Mouse (Mus musculus) brain, adult 10 weeks (tissue): ENCODE data around the gene Tcstv3. TPM values are rescaled to one million over a fixed set of nuclear protein-coding genes. Genes with fewer than 3 reads are reported as not detected.

Experiments
- polyA plus RNA-seq: library from polyadenylated mRNA; stranded (reverse); fragments of 350-450 nt; fragmentation: Illumina TruSeq; extraction: RNeasy Lipid Tissue Mini Kit (QIAGEN cat#74804); gene quantifications from one replicate; pipeline ENCODE4 v1.2.3, GENCODE M21; 2015; ENCODE audit warnings: low read depth, low replicate concordance

The Tcstv3 gene
- polyA plus RNA-seq = not detected

DNA sequence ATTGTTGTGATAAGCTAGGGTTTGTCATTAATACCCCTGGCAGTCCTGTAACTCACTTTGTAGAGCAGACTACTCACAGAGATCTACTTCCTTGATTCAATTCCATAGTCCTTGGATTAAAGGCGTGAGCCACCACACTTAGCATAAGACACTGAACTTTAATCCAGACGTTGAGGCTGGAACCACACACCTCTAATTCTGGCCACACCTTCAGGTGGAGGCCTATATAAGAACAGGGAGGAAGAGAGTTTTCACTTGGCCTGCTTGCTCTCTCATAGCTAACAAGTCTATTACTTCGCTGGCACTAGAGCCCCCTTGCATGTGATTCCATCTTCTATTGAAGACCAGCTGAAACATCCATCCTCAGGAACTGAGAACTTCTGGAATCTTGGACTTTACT is at the start of gene Tcstv3:
TSS of gene Tcstv3 (plus strand) at position 301 of the 400 bp plus-strand sequence.

GRCm38 (mm10) chr13:120299991-120300442 is 16.7 kb upstream of the Tcstv3 start, which contains the start of gene BC147527:
BC147527 (plus strand) TSS chr13:120300392.

Other genes with a start within 250 kb of the Tcstv3 start
- gene Gm20767, start 176.6 kb upstream of the Tcstv3 start, polyA plus RNA-seq = not detected
- gene Gm21818, start 144.4 kb upstream of the Tcstv3 start, polyA plus RNA-seq = not detected
- not detected for gene Gm21762, start 100.9 kb upstream of the Tcstv3 start, polyA plus RNA-seq
- not detected for gene Gm21731, start 77.8 kb upstream of the Tcstv3 start, polyA plus RNA-seq
- not detected for gene AF067061, start 53.8 kb upstream of the Tcstv3 start, polyA plus RNA-seq
- gene BC147527, start 16.5 kb upstream of the Tcstv3 start, polyA plus RNA-seq = not detected